Mouse (Mus musculus) liver, postnatal 0 days (tissue): ENCODE measurements at regions not wholly inside any gene's neighbourhood (a gene's known extent, or its start where the extent isn't known, plus 50 kb on each side); places are given as distances from the start of the nearest gene placed in this dataset.

Experiments
- ATAC-seq: fragments of 200-750 bp; cut with Nextera tagmentation; 2 replicates; pipeline ENCODE4 v1.8.0; 2017; ENCODE audit warnings: mild to moderate bottlenecking, moderate library complexity
- DNase-seq: peaks from one replicate; pipeline ENCODE4 v3.0.0-alpha.2; 2016
- H3K27ac ChIP-seq: fragments of 300-500 bp; sonication (generic); 2 replicates; pipeline ENCODE4 v1.5.1; 2014; ENCODE audit warnings: antibody characterized with exemption, moderate library complexity, mild to moderate bottlenecking, low read depth
- H3K27me3 ChIP-seq: fragments of 300-500 bp; sonication (generic); 2 replicates; pipeline ENCODE4 v1.6.1; 2014; ENCODE audit warnings: low read length, control low read depth, mixed read lengths; ENCODE audit not compliant: insufficient read depth
- H3K36me3 ChIP-seq: fragments of 300-500 bp; sonication (generic); replicated peaks from 2 replicates; pipeline ENCODE4 v1.6.1; 2014; ENCODE audit warnings: mild to moderate bottlenecking, control low read depth, low read length, moderate library complexity, mixed read lengths; ENCODE audit not compliant: insufficient read depth
- H3K4me1 ChIP-seq: fragments of 300-500 bp; sonication (generic); 2 replicates; pipeline ENCODE4 v1.6.1; 2014; ENCODE audit warnings: antibody characterized with exemption, mild to moderate bottlenecking, control low read depth; ENCODE audit not compliant: insufficient read depth
- H3K4me2 ChIP-seq: fragments of 300-500 bp; sonication (generic); 2 replicates; pipeline ENCODE4 v1.6.1; 2014; ENCODE audit warnings: low read depth, mild to moderate bottlenecking, low read length, moderate library complexity, mixed read lengths
- H3K4me3 ChIP-seq: fragments of 300-500 bp; sonication (generic); 2 replicates; pipeline ENCODE4 v1.5.1; 2014; ENCODE audit warnings: low read depth, low read length
- H3K9ac ChIP-seq: fragments of 300-500 bp; sonication (generic); replicated peaks from 2 replicates; pipeline ENCODE4 v1.6.1; 2014; ENCODE audit warnings: mild to moderate bottlenecking, moderate library complexity
- H3K9me3 ChIP-seq: fragments of 300-500 bp; sonication (generic); 2 replicates; pipeline ENCODE4 v1.6.1; 2016; ENCODE audit warnings: mild to moderate bottlenecking, control low read depth, low read length, mixed read lengths
- CTCF ChIP-seq: sonication (generic); IDR thresholded peaks from 2 replicates; pipeline ENCODE4 v1.5.1; 2016; ENCODE audit warnings: antibody characterized with exemption, low read depth
- EP300 ChIP-seq: IDR thresholded peaks from 2 replicates; pipeline ENCODE4 v1.6.1; 2016; ENCODE audit warnings: antibody characterized with exemption, low read depth, mild to moderate bottlenecking
- WGBS: fragments of 180-500 bp; shearing (Covaris S2); extraction: QIAGEN DNeasy Blood & Tissue Kit; methylation state at CpG from one replicate; pipeline ENCODE4 v1.1.7; 2014; ENCODE audit not compliant: insufficient replicate concordance; 5-methylcytosine and 5-hydroxymethylcytosine counted together

GRCm38 (mm10) chr3:41351091-41351685 is 204.3 kb upstream of the Jade1 start:
- H3K27ac ChIP-seq: no peak overlapping the region
- TF ChIP-seq EP300 (no peak), CTCF (no peak)
- no peak for ATAC-seq
- no peak overlapping the region for H3K4me2 ChIP-seq
- no peak overlapping the region for H3K4me3 ChIP-seq
- H3K36me3 ChIP-seq: no peaks in the 10 kb centered on the region
- no peaks in the 10 kb centered on the region for H3K4me1 ChIP-seq
- DNase-seq: no peak
- H3K27me3 ChIP-seq: no peaks in the 10 kb centered on the region
- 83% methylated on average over 8 of the region's 8 CpGs for WGBS
- H3K9ac ChIP-seq: no peak overlapping the region
- no peaks in the 10 kb centered on the region for H3K9me3 ChIP-seq

GRCm38 (mm10) chr3:41350331-41350730 is 205.2 kb upstream of the Jade1 start:
- H3K4me2 ChIP-seq: no peak overlapping the region
- no peaks in the 10 kb centered on the region for H3K9me3 ChIP-seq
- no peak for DNase-seq
- no peak overlapping the region for H3K9ac ChIP-seq
- H3K27ac ChIP-seq: no peak overlapping the region
- H3K36me3 ChIP-seq: no peaks in the 10 kb centered on the region
- no peak overlapping the region for H3K4me3 ChIP-seq
- no peak for TF ChIP-seq CTCF
- TF ChIP-seq EP300: no peak
- no peaks in the 10 kb centered on the region for H3K27me3 ChIP-seq
- no peaks in the 10 kb centered on the region for H3K4me1 ChIP-seq
- WGBS: 54% methylated on average over 3 of the region's 3 CpGs
- ATAC-seq: no peak

GRCm38 (mm10) chr3:41348795-41349194 is 206.7 kb upstream of the Jade1 start:
- no peak overlapping the region for H3K9ac ChIP-seq

GRCm38 (mm10) chr3:41346863-41347262 is 208.7 kb upstream of the Jade1 start:
- TF ChIP-seq CTCF: no peak
- no peak for TF ChIP-seq EP300
- H3K4me1 ChIP-seq: no peaks in the 10 kb centered on the region
- WGBS: 80% methylated on average over 5 of the region's 5 CpGs
- H3K4me2 ChIP-seq: no peak overlapping the region
- no peak overlapping the region for H3K9ac ChIP-seq
- no peaks in the 10 kb centered on the region for H3K9me3 ChIP-seq
- ATAC-seq (no peak), DNase-seq (no peak)
- no peaks in the 10 kb centered on the region for H3K27me3 ChIP-seq
- H3K27ac ChIP-seq: no peak overlapping the region
- H3K4me3 ChIP-seq: no peak overlapping the region
- no peaks in the 10 kb centered on the region for H3K36me3 ChIP-seq

More at GRCm38 (mm10) chr3:41348795-41349194, 206.7 kb upstream of the Jade1 start:
- H3K27ac ChIP-seq: no peak overlapping the region
- H3K4me3 ChIP-seq: no peak overlapping the region
- H3K4me2 ChIP-seq: no peak overlapping the region
- no peaks in the 10 kb centered on the region for H3K36me3 ChIP-seq
- peak; percentile 61 for DNase-seq
- TF ChIP-seq CTCF (peak; percentile 65), EP300 (no peak)
- no peaks in the 10 kb centered on the region for H3K9me3 ChIP-seq
- whole genome bisulfite sequencing: 49% methylated on average over 1 of the region's 1 CpGs
- no peak for ATAC-seq
- no peaks in the 10 kb centered on the region for H3K27me3 ChIP-seq
- H3K4me1 ChIP-seq: no peaks in the 10 kb centered on the region

- Histone ChIP-seq H3K4me1 (no peaks in the 10 kb centered on the region), H3K27me3 (no peaks in the 10 kb centered on the region), H3K4me3 (no peak overlapping the region), H3K9me3 (no peaks in the 10 kb centered on the region), H3K4me2 (no peak overlapping the region), H3K27ac (no peak overlapping the region), H3K36me3 (no peaks in the 10 kb centered on the region), H3K9ac (no peak overlapping the region)
- no peak for TF ChIP-seq EP300
- TF ChIP-seq CTCF: no peak
- WGBS: 76% methylated on average over 2 of the region's 2 CpGs
- ATAC-seq: no peak
- no peak for DNase-seq
These were observed 212.1 kb upstream of the Jade1 start for GRCm38 (mm10) chr3:41343431-41343830.

- Histone ChIP-seq H3K9ac (no peak overlapping the region), H3K36me3 (no peaks in the 10 kb centered on the region), H3K4me1 (no peaks in the 10 kb centered on the region), H3K27ac (no peak overlapping the region), H3K27me3 (no peaks in the 10 kb centered on the region), H3K9me3 (no peaks in the 10 kb centered on the region; the same call in 1 of the 2 replicates), H3K4me3 (no peak overlapping the region), H3K4me2 (no peak overlapping the region)
- TF ChIP-seq CTCF (no peak), EP300 (no peak)
- WGBS: 64% methylated on average over 7 of the region's 7 CpGs
- ATAC-seq: no peak
- DNase-seq: no peak
These were observed 223.1 kb upstream of the Jade1 start for GRCm38 (mm10) chr3:41332481-41332880.

- Histone ChIP-seq H3K4me3 (no peak overlapping the region), H3K4me2 (no peak overlapping the region), H3K36me3 (no peaks in the 10 kb centered on the region), H3K4me1 (no peaks in the 10 kb centered on the region), H3K9ac (no peak overlapping the region), H3K27ac (no peak overlapping the region), H3K27me3 (no peaks in the 10 kb centered on the region), H3K9me3 (no peaks in the 10 kb centered on the region; the same call in 1 of the 2 replicates)
- ATAC-seq: no peak
- 63% methylated on average over 5 of the region's 5 CpGs for WGBS
- no peak for TF ChIP-seq CTCF
- TF ChIP-seq EP300: no peak
- DNase-seq: no peak
These were observed 225.2 kb upstream of the Jade1 start for GRCm38 (mm10) chr3:41330356-41330755.
